Mouse (Mus musculus): ENCODE data around the gene Dscaml1.

GRCm38 (mm10) chr9:45550210-45550609 is 123.8 kb downstream of the Dscaml1 start:
- no peak for TF ChIP-seq CTCF (IDR thresholded peaks at IDR 0.05; ENCODE audit: insufficient read depth, low read length)
- TF ChIP-seq POLR2A (IDR thresholded peaks at IDR 0.05; ENCODE audit: borderline replicate concordance, extremely low read depth, low read depth, low read length) = no peak

Data from lung, adult 2 months (tissue).